Mouse (Mus musculus): ENCODE measurements around the gene Saa2.
"Not testable (repeated sequence)": the region's sequence is repeated elsewhere in the genome, so short reads cannot be mapped to it uniquely, and the experiment has no call there.

Gene Saa2

GRCm38 (mm10) chr7:46751490-46751889, at the start of gene Saa2:
Gene Saa2 (plus strand): TSS chr7:46751790.
- DNase-seq (ENCODE audit: low read depth), result no peak

DNA sequence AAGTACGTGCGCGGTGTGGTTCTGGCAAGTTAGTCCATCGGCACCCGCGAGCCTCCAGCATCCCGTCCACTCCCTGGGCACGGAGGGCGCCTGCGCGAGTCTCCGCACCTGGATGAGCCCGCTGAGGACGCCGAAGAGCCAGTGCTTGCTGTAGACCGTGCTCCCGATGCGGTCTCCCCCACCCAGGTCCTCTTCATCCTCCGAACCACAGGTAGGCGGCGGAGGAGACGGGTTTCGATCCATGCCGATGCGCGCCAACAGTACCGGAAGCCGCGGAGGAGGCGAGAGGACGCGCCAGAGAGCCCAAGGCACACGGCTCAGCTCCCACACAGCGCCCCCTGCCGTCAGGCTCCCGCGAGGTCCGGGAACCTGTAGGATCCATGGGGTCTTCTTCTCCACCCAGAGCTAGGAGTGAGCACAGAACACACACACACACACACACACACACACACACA, 41.2 kb upstream of the Saa2 start, which contains the start of gene Saal1:
Gene Saal1 (minus strand): TSS at position 291 of the 455 bp plus-strand sequence.
- peak; percentile 51 for DNase-seq (ENCODE audit: low read depth)

GRCm38 (mm10) chr7:46712250-46712649, 39.3 kb upstream of the Saa2 start:
- no peak for DNase-seq (ENCODE audit: low read depth)

GRCm38 (mm10) chr7:46714518-46714917, 37.1 kb upstream of the Saa2 start:
- no peak for DNase-seq (ENCODE audit: low read depth)

DNA sequence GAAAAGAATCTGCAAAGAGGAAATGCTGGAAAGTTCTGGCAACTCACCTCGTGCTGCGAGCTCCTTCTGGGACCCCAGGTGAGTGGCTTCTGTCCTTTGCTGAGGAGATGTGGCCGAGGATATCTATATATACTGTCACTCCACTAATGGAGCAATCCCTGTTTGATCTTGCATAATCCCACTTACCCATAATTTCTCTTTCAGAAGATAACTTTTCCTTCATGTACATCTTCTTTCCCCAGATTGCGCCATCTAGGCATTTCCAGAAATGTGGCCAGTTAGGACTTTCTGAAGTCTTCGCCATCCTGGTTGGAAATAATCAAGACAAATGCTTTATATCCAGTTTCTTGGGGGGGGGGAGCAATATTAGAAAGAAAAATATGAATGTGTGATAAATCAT, 36.0 kb upstream of the Saa2 start, which contains the start of gene Saa3:
Gene Saa3 (minus strand): TSS at position 101 of the 400 bp plus-strand sequence.
- no peak for DNase-seq (ENCODE audit: low read depth)

GRCm38 (mm10) chr7:46716897-46717296, 34.7 kb upstream of the Saa2 start:
- DNase-seq (ENCODE audit: low read depth), result peak; percentile 46

DNA sequence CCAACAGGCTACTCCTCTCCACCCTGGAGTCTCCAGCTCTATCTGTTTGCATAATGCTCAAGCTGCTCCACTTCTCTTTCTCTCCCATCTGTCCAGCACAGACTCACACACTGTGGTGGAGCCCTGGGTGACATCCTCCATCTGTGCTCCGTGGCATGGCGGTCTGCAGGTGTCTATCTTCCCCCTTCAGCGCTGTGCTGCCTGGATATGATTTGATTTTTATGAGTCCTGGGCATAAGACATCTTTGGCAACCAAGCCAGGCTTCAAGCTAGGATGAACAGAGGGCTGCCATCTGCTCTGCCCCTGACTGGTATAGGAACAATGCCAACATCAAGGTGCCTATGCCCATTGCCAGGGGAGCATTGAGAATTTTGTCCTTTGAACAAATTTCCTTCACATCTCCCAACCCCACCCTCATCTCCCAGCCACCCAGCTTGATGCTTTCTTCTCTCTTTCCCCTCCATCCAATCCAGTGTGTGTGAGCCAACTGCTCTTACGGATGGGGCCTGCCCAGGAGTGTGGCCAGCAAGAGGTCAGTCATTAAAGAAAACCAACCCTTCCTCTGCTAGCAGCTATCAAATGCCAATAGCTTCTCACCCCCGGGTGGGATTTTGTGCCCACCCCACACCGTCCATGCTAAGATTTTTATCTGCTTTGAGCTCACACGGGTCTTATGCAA, 32.9 kb upstream of the Saa2 start:
- DNase-seq (ENCODE audit: low read depth), result no peak

DNA sequence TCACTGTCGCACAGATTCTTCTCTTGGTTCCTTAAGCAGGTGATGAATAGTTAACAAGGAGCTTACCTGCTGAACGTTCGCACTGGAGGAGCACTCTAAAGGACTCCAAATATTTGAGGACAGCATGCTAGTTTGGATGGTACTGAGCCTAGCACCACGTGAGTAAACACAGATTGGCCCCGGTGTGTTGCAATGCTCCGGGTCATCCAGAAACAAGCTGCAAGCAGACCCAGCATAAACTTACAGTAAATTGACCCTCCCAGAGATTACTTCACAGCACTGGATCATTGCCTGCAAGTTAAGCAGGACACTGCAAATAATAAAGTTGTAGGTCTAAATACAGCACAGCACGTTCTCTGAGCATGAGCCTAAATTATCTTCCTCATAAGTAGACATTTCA, 32.1 kb upstream of the Saa2 start:
- DNase-seq (ENCODE audit: low read depth), result peak; percentile 32

- DNase-seq (ENCODE audit: low read depth), result no peak
Measured at GRCm38 (mm10) chr7:46720460-46720859, 31.1 kb upstream of the Saa2 start.

DNA sequence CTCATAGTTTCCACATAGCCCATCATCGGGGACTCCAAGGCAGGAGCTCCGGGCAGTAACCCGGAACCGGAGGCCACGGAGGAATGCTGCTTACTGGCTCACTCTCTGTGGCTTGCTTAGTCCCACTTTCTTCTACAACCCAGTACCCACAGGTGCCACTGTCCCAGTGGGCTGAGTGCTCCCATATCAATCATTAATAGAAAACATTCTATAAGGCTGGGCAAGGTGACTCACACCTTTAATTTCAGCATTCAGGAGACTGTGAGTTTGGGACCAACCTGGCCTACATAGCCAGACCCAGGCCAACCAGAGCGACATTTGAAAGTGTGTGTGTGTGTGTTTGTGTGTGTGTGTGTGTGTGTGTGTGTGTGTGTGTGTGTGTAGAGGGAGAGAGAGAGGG, 28.2 kb upstream of the Saa2 start:
- no peak for DNase-seq (ENCODE audit: low read depth)

DNA sequence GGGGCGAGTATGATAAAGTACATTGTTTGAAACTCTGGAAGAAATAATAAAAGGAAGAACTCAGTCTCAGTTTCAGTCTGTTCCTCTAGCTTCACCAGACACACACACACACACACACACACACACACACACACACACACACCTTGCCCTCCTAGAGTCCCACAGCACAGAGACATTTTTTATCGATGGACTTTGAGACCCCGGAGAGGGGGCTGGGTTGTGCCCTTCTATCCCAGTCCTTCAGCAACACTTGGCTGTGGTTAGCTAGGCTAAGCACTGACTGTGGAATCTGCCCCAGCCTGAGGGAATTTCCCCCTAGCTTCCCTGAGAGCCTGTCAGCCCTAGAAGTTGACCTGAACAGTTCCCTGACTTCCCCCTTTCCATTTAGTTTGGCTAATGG, 27.7 kb upstream of the Saa2 start:
- DNase-seq (ENCODE audit: low read depth), result no peak

- DNase-seq (ENCODE audit: low read depth), result no peak
Measured at GRCm38 (mm10) chr7:46724396-46724795, 27.2 kb upstream of the Saa2 start.

GRCm38 (mm10) chr7:46727584-46727983, 24.0 kb upstream of the Saa2 start:
- no peak for DNase-seq (ENCODE audit: low read depth)

DNA sequence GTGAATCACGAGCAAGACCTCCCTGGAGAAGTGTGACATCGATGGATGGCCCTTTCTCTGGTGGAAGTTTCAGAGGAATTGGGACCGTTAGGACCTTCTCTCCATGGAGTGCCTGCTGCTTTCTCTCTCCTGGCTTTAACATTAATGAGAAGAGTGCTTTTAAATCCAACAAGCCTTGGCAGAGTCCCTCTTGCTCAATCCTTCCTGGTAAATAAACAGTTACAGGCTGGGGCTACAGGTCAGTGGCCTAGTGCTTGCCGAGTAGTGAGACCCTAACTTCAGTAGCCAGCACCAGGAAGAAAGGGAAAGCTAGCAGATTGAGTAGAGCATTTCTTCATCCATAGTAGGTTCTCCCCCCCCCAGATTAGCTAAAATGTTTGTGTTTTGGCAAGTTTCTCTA, 19.1 kb upstream of the Saa2 start, which contains the start of gene Saa4:
Gene Saa4 (minus strand): TSS at position 146 of the 400 bp plus-strand sequence.
- no peak for DNase-seq (ENCODE audit: low read depth)

DNA sequence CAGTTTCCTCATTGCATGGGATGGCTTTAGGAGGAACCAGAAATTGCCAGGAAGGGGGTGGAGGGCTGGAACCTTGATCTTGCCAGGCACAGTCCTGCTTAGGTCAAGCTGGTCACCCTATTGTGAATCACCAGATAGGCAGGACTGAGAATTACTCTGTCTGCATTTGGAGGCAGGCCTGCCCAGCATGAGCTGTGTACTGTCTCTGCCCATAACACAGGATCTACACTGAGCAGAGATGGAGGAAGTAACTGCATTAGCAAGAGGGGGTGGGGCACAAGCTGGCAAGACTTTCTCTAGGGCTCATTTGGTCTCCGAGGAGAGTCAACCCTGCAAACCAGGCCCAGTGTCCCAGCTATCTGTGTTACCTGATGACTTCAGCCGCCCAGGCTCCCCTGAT, 16.6 kb upstream of the Saa2 start:
- no peak for DNase-seq (ENCODE audit: low read depth)

GRCm38 (mm10) chr7:46738561-46739460, 12.8 kb upstream of the Saa2 start:
- DNase-seq (ENCODE audit: low read depth), result no peak

DNA sequence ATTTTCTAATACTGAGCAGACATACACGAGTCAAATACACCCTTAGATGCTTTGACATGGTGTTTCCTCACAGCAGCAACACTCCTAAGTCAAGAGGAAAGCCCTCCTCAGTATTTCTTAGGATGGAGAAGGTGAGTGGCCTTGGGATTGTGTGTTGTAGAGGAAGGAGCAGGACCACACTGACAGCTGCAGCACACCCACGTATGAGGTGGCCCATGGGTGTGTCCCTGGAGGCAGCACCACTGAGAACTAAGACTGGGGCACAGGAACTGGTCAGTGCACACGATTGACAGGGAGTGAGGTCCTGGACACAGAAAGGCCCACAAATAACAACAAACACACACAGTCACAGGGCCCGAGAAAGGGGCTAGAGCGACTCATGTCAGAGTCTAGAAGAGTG, 11.5 kb upstream of the Saa2 start:
- DNase-seq (ENCODE audit: low read depth), result not testable (repeated sequence)

DNA sequence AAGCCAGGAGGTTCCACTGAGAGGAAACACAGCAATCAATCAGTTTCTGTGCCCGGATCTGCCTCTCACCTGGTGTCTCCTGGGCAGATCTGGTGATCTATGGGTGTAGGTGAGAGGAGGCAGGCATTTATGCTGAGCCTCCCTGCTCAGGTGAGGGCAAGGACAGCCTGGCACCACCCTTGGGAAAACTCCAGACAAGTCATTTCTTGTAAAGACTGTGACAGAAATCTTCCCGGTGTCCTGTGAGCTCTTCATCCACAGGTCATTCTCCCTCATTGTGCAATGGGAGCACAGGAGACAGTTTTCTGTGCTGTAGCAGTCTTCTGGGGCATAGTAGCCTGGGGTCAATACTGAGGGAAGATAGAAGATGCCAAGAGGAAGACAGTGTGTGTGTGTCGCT, 8.7 kb upstream of the Saa2 start, which contains the start of gene Saa1:
Gene Saa1 (minus strand): TSS at position 101 of the 400 bp plus-strand sequence.
- not testable (repeated sequence) for DNase-seq (ENCODE audit: low read depth)

DNA sequence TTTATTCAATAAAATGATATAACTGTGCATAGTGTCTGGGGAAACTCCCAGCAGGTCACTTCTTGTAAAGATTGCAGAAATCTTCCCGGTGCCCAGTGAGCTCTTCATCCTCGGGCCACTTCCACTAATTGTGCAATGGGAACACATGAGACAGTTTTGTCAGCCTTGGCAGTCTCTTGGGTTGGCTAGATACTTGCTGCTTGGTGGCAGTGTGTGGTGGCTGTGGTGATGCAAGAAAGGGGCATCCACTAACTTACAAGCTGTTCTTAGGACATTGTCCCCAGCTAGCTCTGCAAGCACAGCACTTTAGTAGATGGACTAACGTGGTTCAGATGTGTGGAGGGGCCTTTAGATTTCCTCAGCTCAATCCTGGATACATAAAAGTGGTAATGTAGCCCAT, 5.8 kb upstream of the Saa2 start:
- no peak for DNase-seq (ENCODE audit: low read depth)

- DNase-seq (ENCODE audit: low read depth), result no peak
Measured at GRCm38 (mm10) chr7:46746381-46746780, 5.2 kb upstream of the Saa2 start.

DNA sequence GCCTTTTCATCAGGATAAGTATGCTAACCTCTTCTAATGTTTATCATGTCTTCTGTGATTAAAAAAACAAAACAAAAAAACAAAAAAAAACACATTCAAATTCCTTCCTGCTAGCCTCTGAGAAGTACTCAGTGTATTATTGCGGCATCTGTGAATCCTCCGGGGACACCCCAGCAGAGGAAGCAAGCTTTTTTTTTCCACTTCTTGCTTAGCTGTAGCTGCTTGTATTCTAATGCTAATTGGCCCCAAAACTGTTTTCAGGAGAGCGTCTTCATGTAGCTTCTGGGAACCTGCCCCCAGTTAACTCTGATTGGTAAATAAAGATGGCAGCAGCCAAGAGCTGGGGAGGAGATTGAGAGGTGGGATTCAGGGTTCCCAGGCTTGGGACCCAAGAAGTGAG, 3.1 kb upstream of the Saa2 start:
- DNase-seq (ENCODE audit: low read depth), result no peak

- no peak for DNase-seq (ENCODE audit: low read depth)
Measured at GRCm38 (mm10) chr7:46761049-46761795, 9.6 kb downstream of the Saa2 start.
